Mouse (Mus musculus) ES-E14 (cell line): ENCODE results near the gene Gpam. TPM values are rescaled to one million over a fixed set of nuclear protein-coding genes. Genes with fewer than 3 reads are reported as not detected.
A peak's percentile ranks its signal among the peaks of the same experiment; 100 is the strongest.

Experiments used
- DNase-seq: peaks from one replicate; pipeline ENCODE4 v3.0.0-alpha.2; 2013; ENCODE audit warnings: low read depth, low spot score
- H3K27ac ChIP-seq: 2 replicates; pipeline ENCODE4 v1.5.1; 2012; ENCODE audit warnings: low read depth, mild to moderate bottlenecking, low read length, moderate library complexity, mixed read lengths; ENCODE audit not compliant: poor library complexity, insufficient read depth, severe bottlenecking
- H3K36me3 ChIP-seq: 2 replicates; pipeline ENCODE4 v1.6.1; 2012; ENCODE audit warnings: mild to moderate bottlenecking, low read length, moderate library complexity, mixed read lengths; ENCODE audit not compliant: control insufficient read depth, poor library complexity, insufficient read depth, severe bottlenecking
- H3K4me1 ChIP-seq, 2 experiments: fragments of 150-350 bp in 1 of 2; sonication (generic) in 1 of 2; 2 replicates each; pipeline ENCODE4 v1.6.1; 2012; ENCODE audit warnings: low read length in 2 of 2, mild to moderate bottlenecking in 1 of 2, mixed read lengths in 1 of 2; ENCODE audit not compliant: control insufficient read depth in 2 of 2, insufficient read depth in 2 of 2, poor library complexity in 1 of 2
- H3K4me3 ChIP-seq, 2 experiments: fragments of 150-350 bp in 1 of 2; sonication (generic) in 1 of 2; 2 replicates each; pipeline ENCODE4 v1.5.1; 2012; ENCODE audit warnings: low read length in 2 of 2, low read depth in 1 of 2, mild to moderate bottlenecking in 1 of 2, mixed read lengths in 1 of 2; ENCODE audit not compliant: insufficient read depth in 1 of 2, poor library complexity in 1 of 2, severe bottlenecking in 1 of 2
- H3K9ac ChIP-seq: 2 replicates; pipeline ENCODE4 v1.6.1; 2012; ENCODE audit warnings: low read depth, mild to moderate bottlenecking, low read length, mixed read lengths; ENCODE audit not compliant: poor library complexity, insufficient read depth, severe bottlenecking
- H3K9me3 ChIP-seq: fragments of 150-350 bp; sonication (generic); 2 replicates; pipeline ENCODE4 v1.6.1; 2012; ENCODE audit warnings: low read depth, mild to moderate bottlenecking, low read length; ENCODE audit not compliant: control insufficient read depth, insufficient read depth
- CHD2 ChIP-seq: IDR thresholded peaks from 2 replicates; pipeline ENCODE4 v1.6.1; 2014; ENCODE audit warnings: mild to moderate bottlenecking, low read depth, low read length, inconsistent platforms
- HCFC1 ChIP-seq: IDR thresholded peaks from 2 replicates; pipeline ENCODE4 v1.6.1; 2012; ENCODE audit warnings: low read length, inconsistent platforms, borderline replicate concordance; ENCODE audit not compliant: insufficient read depth
- MAFK ChIP-seq: IDR thresholded peaks from 2 replicates; pipeline ENCODE4 v1.6.1; 2014; ENCODE audit warnings: mild to moderate bottlenecking, low read depth, low read length, inconsistent platforms; ENCODE audit not compliant: insufficient read depth
- ZC3H11A ChIP-seq: IDR thresholded peaks from 2 replicates; pipeline ENCODE4 v1.6.1; 2012; ENCODE audit warnings: low read depth, mild to moderate bottlenecking, inconsistent platforms, low read length, borderline replicate concordance
- ZNF384 ChIP-seq: IDR thresholded peaks from 2 replicates; pipeline ENCODE4 v1.6.1; 2012; ENCODE audit warnings: low read depth, low read length, inconsistent platforms
- in situ Hi-C, 2 experiments: fragments of 600-800 bp; cut with MboI; formaldehyde crosslinking; loops; one replicate each; pipeline ENCODE4 v1.15.1; 2025; ENCODE audit warnings: low sequenced_read_pairs in 2 of 2, inconsistent platforms in 1 of 2; ENCODE audit not compliant: unreplicated experiment in 2 of 2
- total RNA-seq: library from RNA; depleted of rRNA; stranded (reverse); fragments of 300-350 nt; gene quantifications from 2 replicates; pipeline ENCODE4 v1.2.3, GENCODE M21; 2012

Gene Gpam
- total RNA-seq, 1 experiment: 16.6 TPM

DNA sequence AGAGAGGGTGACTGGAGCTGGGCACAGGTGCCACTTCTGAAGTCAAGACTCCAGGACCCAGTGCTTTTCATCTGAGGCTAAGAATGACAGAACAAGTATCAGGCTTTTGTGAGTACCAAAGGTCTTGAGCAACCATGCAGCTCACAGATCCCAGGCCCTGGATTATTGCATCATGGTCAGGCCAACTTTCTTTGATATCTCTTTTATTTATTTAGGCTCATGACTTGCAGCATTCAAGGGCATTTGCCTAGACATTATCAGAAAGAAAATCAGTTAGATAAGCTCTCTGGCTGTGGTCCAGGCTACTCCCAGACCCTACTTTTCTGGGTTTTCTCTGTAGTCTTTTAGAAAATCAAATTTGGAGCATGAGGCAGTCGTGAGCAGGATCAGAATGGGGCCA is 4.7 kb upstream of the Gpam start:
- in situ Hi-C loops: no loop called here
- H3K36me3 ChIP-seq: no peaks in the 10 kb centered on the region
- H3K4me3 ChIP-seq: no peak overlapping the region
- DNase-seq: no peak
- H3K9me3 ChIP-seq: no peaks in the 10 kb centered on the region
- no peak overlapping the region for H3K27ac ChIP-seq
- no peak overlapping the region for H3K9ac ChIP-seq
- no peak for TF ChIP-seq ZNF384
- no peak for TF ChIP-seq MAFK
- TF ChIP-seq ZC3H11A: no peak
- no peak for TF ChIP-seq HCFC1
- no peak for TF ChIP-seq CHD2
- H3K4me1 ChIP-seq: no peaks in the 10 kb centered on the region

DNA sequence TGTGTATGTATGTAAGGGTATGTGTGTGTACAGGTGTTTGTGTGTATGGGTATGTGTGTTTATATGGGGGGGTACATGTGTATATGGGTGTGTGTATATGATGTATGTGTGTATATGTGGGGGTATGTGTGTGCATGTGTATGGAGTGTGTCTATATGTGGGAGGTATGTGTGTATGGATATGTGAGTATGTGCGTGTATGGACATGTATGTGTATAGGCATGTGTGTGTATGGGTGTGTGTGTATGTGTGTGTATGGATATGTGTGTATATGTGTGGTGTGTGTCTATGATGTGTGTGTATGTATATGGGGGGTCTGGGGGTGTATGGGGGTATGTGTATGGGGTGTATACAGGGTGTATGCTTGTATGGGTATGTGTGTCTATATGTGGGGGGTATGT is 1.4 kb upstream of the Gpam start:
- no peak for DNase-seq
- H3K9me3 ChIP-seq: no peaks in the 10 kb centered on the region
- no peak overlapping the region for H3K9ac ChIP-seq
- in situ Hi-C loops: no loop called here
- no peak overlapping the region for H3K27ac ChIP-seq
- H3K4me1 ChIP-seq: no peaks in the 10 kb centered on the region
- TF ChIP-seq HCFC1 (no peak), CHD2 (no peak), MAFK (no peak), ZNF384 (no peak), ZC3H11A (no peak)
- H3K36me3 ChIP-seq: no peaks in the 10 kb centered on the region
- H3K4me3 ChIP-seq: no peak overlapping the region

DNA sequence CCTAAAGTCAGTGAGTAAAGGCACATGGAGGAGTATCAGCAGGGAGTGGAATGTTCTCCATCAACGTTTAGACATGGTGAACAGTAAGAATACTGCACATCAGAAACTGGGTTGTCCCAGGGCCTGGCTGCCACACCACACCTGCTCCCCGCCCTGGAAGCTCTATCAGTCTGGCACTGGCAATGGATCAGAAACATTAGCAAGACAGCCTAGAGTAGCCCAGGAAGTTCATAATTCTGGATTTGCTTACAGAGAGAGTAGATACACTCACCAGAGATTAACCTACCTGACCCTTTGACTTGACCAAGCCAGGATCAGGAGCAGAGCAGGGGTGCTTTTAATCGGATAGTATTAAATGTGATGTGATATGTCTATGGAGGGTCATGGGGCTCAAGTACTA is 1.6 kb downstream of the Gpam start:
- Histone ChIP-seq H3K9ac (no peak overlapping the region), H3K36me3 (no peaks in the 10 kb centered on the region), H3K9me3 (no peaks in the 10 kb centered on the region), H3K4me3 (no peak overlapping the region), H3K27ac (no peak overlapping the region), H3K4me1 (peaks cover 2 to 4% of the 10 kb centered on the region in 2 experiments; a peak in 3 of 4 replicates)
- TF ChIP-seq MAFK (no peak), CHD2 (no peak), ZNF384 (no peak), HCFC1 (no peak), ZC3H11A (no peak)
- DNase-seq: no peak
- in situ Hi-C loops: no loop called here

DNA sequence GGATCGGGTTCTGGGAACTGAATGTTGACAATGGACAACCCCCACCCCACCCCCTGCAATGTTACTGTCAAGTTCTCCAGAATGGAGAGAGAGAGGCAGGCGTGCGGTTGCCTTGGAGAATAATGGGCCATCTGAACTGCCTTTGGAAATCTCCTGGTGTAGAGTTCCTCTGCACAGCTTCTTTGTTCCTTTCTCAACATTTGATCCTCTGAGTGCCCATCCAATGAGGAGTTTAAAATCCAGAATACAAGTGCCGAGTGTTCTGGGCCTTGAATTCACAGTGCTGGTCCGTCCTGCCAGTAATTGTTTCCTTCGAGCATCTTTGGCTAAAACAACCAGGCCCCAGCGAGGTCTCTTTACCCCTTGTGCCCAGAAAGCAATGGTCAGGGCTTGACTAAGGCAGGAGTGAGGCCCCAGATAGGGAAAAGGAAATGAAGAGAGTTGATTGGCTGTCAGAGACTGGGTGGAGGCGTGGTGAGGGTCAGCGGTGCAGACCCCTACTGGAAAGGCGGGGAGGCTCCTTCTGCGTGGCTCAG is 4.0 kb downstream of the Gpam start:
- in situ Hi-C loops: no loop called here

More for the DNA sequence above, 4.0 kb downstream of the Gpam start:
- Histone ChIP-seq H3K36me3 (no peaks in the 10 kb centered on the region), H3K27ac (no peak overlapping the region), H3K4me1 (peaks cover 2 to 4% of the 10 kb centered on the region in 2 experiments; a peak in 3 of 4 replicates), H3K9me3 (no peaks in the 10 kb centered on the region), H3K4me3 (no peak overlapping the region), H3K9ac (no peak overlapping the region)
- peak; percentile 37 for DNase-seq
- TF ChIP-seq HCFC1: no peak
- TF ChIP-seq ZC3H11A: no peak
- TF ChIP-seq MAFK: no peak
- TF ChIP-seq CHD2: no peak
- no peak for TF ChIP-seq ZNF384
